In the genomic region with DNA sequence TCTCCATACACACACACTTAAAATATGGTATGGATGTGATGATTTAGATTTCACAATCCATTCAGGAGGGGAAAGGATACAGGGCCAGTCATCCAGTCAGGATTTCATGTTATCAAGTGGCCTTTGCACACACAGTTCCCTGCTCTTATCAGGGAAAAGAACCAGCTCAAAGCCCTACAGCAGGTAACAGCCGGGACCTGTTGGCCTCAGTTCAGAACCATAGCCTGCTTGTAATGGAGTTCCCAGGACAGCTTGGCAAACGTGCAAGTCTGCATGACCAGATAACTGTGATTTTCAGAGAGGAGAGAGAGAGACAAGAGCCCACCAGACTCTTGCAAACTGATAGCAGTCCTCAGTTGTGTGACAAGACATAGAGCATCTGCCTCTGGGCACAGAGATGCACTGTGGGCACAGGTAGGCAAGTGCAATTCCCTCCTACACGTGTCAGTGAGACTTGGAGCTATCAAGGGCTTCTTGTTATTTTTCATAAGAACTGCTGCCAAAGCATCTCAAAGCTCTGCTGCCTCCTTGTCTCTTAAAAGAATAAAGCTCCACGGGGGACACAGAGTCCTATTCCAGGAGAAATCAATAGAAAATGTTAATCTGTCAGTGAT, we compare ENCODE assay signal across 15 mouse cellular contexts.
DNase-seq lines count a peak whose midpoint lies in the region; ATAC-seq and TF ChIP-seq lines count a peak whose summit lies in the region.
"Had no signal": no experiment of that assay in that cellular context is flagged by ENCODE, and none has a peak within 500 bp of the region (broad histone marks: within the 10 kb centered on the region; RNA-seq: fewer than 3 reads in every experiment).

No protein-coding gene starts in this region.

- peak overlapping the region; percentile 71 for H3K27ac ChIP-seq in forebrain, postnatal 0 days (ENCODE audit: low read depth, low read length)
- no peak overlapping the region for H3K27ac ChIP-seq in forebrain, embryonic 12.5 days
- H3K27ac ChIP-seq in lung, embryonic 16.5 days (ENCODE audit: low read length) = no peak overlapping the region
- H3K27ac ChIP-seq in intestine, postnatal 0 days (ENCODE audit: low read depth, low read length) = no peak overlapping the region
- H3K27ac ChIP-seq: limb, embryonic 13.5 days; neural tube, embryonic 12.5 days had no signal

- no peaks in the 10 kb centered on the region for H3K27me3 ChIP-seq in forebrain, postnatal 0 days (ENCODE audit: insufficient read depth, low read length)
- peaks cover 3% of the 10 kb centered on the region; the same call in 1 of the 2 replicates for H3K27me3 ChIP-seq in forebrain, embryonic 12.5 days
- no peaks in the 10 kb centered on the region for H3K27me3 ChIP-seq in lung, embryonic 16.5 days (ENCODE audit: control insufficient read depth, insufficient read depth, low read depth, low read length)
- no peaks in the 10 kb centered on the region for H3K27me3 ChIP-seq in intestine, postnatal 0 days (replicated peaks; ENCODE audit: control insufficient read depth, insufficient read depth, low read length)
- H3K27me3 ChIP-seq: embryonic facial prominence, embryonic 13.5 days; limb, embryonic 13.5 days; neural tube, embryonic 12.5 days; stomach, embryonic 15.5 days had no signal

- H3K4me3 ChIP-seq in forebrain, postnatal 0 days (ENCODE audit: low read depth, low read length) = no peak overlapping the region
- no peak overlapping the region for H3K4me3 ChIP-seq in forebrain, embryonic 12.5 days (replicated peaks)
- no peak overlapping the region for H3K4me3 ChIP-seq in lung, embryonic 16.5 days (ENCODE audit: low read length)
- no peak overlapping the region for H3K4me3 ChIP-seq in intestine, postnatal 0 days (ENCODE audit: low read depth, low read length)
- H3K4me3 ChIP-seq: embryonic facial prominence, embryonic 13.5 days; limb, embryonic 13.5 days; neural tube, embryonic 12.5 days; stomach, embryonic 15.5 days had no signal

- peaks cover 12% of the 10 kb centered on the region for H3K4me1 ChIP-seq in forebrain, postnatal 0 days (ENCODE audit: insufficient read depth)
- H3K4me1 ChIP-seq in forebrain, embryonic 12.5 days = peaks cover 13% of the 10 kb centered on the region
- H3K4me1 ChIP-seq in lung, embryonic 16.5 days (replicated peaks; ENCODE audit: control insufficient read depth, insufficient read depth, low read length) = peaks cover 17% of the 10 kb centered on the region
- peaks cover 5% of the 10 kb centered on the region; the same call in 1 of the 2 replicates for H3K4me1 ChIP-seq in intestine, postnatal 0 days (replicated peaks; ENCODE audit: control insufficient read depth, insufficient read depth, low read length)

- no peaks in the 10 kb centered on the region for H3K9me3 ChIP-seq in forebrain, postnatal 0 days (ENCODE audit: low read length)
- no peaks in the 10 kb centered on the region for H3K9me3 ChIP-seq in forebrain, embryonic 12.5 days
- no peaks in the 10 kb centered on the region for H3K9me3 ChIP-seq in lung, embryonic 16.5 days (ENCODE audit: control insufficient read depth, low read length)
- no peaks in the 10 kb centered on the region for H3K9me3 ChIP-seq in intestine, postnatal 0 days (ENCODE audit: control insufficient read depth)
- H3K9me3 ChIP-seq: embryonic facial prominence, embryonic 13.5 days; limb, embryonic 13.5 days; neural tube, embryonic 12.5 days; stomach, embryonic 15.5 days had no signal

- H3K9ac ChIP-seq in forebrain, postnatal 0 days = no peak overlapping the region
- H3K9ac ChIP-seq in forebrain, embryonic 12.5 days = no peak overlapping the region
- no peak overlapping the region for H3K9ac ChIP-seq in lung, embryonic 16.5 days (ENCODE audit: low read length)
- no peak overlapping the region for H3K9ac ChIP-seq in intestine, postnatal 0 days (ENCODE audit: low read depth, low read length)
- H3K9ac ChIP-seq: embryonic facial prominence, embryonic 13.5 days; limb, embryonic 13.5 days; neural tube, embryonic 12.5 days; stomach, embryonic 15.5 days had no signal

- no peak overlapping the region for H3K4me2 ChIP-seq in forebrain, postnatal 0 days (ENCODE audit: low read depth)
- H3K4me2 ChIP-seq in forebrain, embryonic 12.5 days = no peak overlapping the region
- no peak overlapping the region for H3K4me2 ChIP-seq in lung, embryonic 16.5 days (ENCODE audit: low read depth, low read length)
- no peak overlapping the region for H3K4me2 ChIP-seq in intestine, postnatal 0 days (replicated peaks; ENCODE audit: low read depth)
- H3K4me2 ChIP-seq: embryonic facial prominence, embryonic 13.5 days; limb, embryonic 13.5 days; neural tube, embryonic 12.5 days; stomach, embryonic 15.5 days had no signal

- 20% methylated on average over 4 of the region's 4 CpGs for WGBS in forebrain, postnatal 0 days
- WGBS in forebrain, embryonic 12.5 days = 23% methylated on average over 4 of the region's 4 CpGs
- 22% methylated on average over 4 of the region's 4 CpGs for WGBS in lung, embryonic 16.5 days
- WGBS in intestine, postnatal 0 days = 21% methylated on average over 4 of the region's 4 CpGs

- intact Hi-C loops in left cerebral cortex, postnatal 14 days (cut with DNase I) = no loop called here

- no peaks in the 10 kb centered on the region for H3K36me3 ChIP-seq in forebrain, postnatal 0 days (ENCODE audit: insufficient read depth)
- no peaks in the 10 kb centered on the region for H3K36me3 ChIP-seq in forebrain, embryonic 12.5 days (replicated peaks)
- H3K36me3 ChIP-seq in lung, embryonic 16.5 days (ENCODE audit: control insufficient read depth, insufficient read depth, low read length) = no peaks in the 10 kb centered on the region
- H3K36me3 ChIP-seq in intestine, postnatal 0 days (ENCODE audit: control insufficient read depth, insufficient read depth) = no peaks in the 10 kb centered on the region
- H3K36me3 ChIP-seq: embryonic facial prominence, embryonic 13.5 days; limb, embryonic 13.5 days; neural tube, embryonic 12.5 days; stomach, embryonic 15.5 days had no signal

- ATAC-seq in forebrain, postnatal 0 days = peak; percentile 10; the same call in 1 of the 2 replicates
- ATAC-seq in forebrain, embryonic 12.5 days (ENCODE audit: low FRiP score) = no peak
- peak; percentile 56; the same call in 1 of the 2 replicates for ATAC-seq in lung, embryonic 16.5 days (ENCODE audit: low read depth)
- peak; percentile 63; the same call in 1 of the 2 replicates for ATAC-seq in intestine, postnatal 0 days

- no peak for DNase-seq in forebrain, postnatal 0 days
- DNase-seq in lung, postnatal 4 days = no peak
- peak; percentile 69 for DNase-seq in cerebellum, adult 8-10 months
- no peak for DNase-seq in retina, embryonic 14.5 days (ENCODE audit: low spot score)
- DNase-seq in left cerebral cortex, postnatal 14 days (ENCODE audit: low spot score in 2 of 2) = no peak
- DNase-seq: B cell, adult 2 months; kidney, adult 18-20 months; right cerebral cortex, postnatal 14 days had no signal

- no peak for TF ChIP-seq CTCF in forebrain, postnatal 0 days (IDR thresholded peaks at IDR 0.05; ENCODE audit: low read depth)
- no peak for TF ChIP-seq CTCF in intestine, postnatal 0 days (IDR thresholded peaks at IDR 0.05; ENCODE audit: low read depth)
